Mouse (Mus musculus): Measurements from ENCODE around the gene Nfix.

GRCm38 (mm10) chr8:84784681-84785505, 15.3 kb downstream of the Nfix start:
- TF ChIP-seq EP300 (IDR thresholded peaks at IDR 0.05; ENCODE audit: low read depth) (no peak), CTCF (IDR thresholded peaks at IDR 0.05; ENCODE audit: low read depth) (no peak)

All from liver, embryonic 14.5 days (tissue).